Mouse (Mus musculus): ENCODE measurements around the gene Zp3. TPM values are rescaled to one million over a fixed set of nuclear protein-coding genes. Genes with fewer than 3 reads are reported as not detected.
A peak's percentile ranks its signal among the peaks of the same experiment; 100 is the strongest.

Zp3 gene
- total RNA-seq, 2 experiments from 2014 or later = not detected

- intact Hi-C loops (cut with DNase I) = no loop called here
- DNase-seq (ENCODE audit: low spot score) = no peak
These were observed 20.0 kb upstream of the Zp3 start for GRCm38 (mm10) chr5:135959911-135960310.

- intact Hi-C loops (cut with DNase I) = no loop called here
- no peak for DNase-seq (ENCODE audit: low spot score)
These were observed 18.8 kb upstream of the Zp3 start for GRCm38 (mm10) chr5:135960909-135961635.

- intact Hi-C loops (cut with DNase I) = no loop called here
- no peak for DNase-seq (ENCODE audit: low spot score)
These were observed 17.8 kb upstream of the Zp3 start for GRCm38 (mm10) chr5:135962125-135962491.

GRCm38 (mm10) chr5:135962492-135963279 is 17.2 kb upstream of the Zp3 start:
- DNase-seq (ENCODE audit: low spot score) = peak; percentile 99
- intact Hi-C loops (cut with DNase I) = no loop called here

GRCm38 (mm10) chr5:135963280-135963627 is 16.6 kb upstream of the Zp3 start:
- intact Hi-C loops (cut with DNase I) = no loop called here

GRCm38 (mm10) chr5:135965501-135965930 is 14.4 kb upstream of the Zp3 start:
- DNase-seq (ENCODE audit: low spot score) = no peak
- intact Hi-C loops (cut with DNase I) = loop anchor here (1.0 to 5.0 kb wide), 2 partner anchors 62 to 97 kb away; no protein-coding TSS in a partner anchor

More at GRCm38 (mm10) chr5:135963280-135963627, 16.6 kb upstream of the Zp3 start:
- DNase-seq (ENCODE audit: low spot score) = no peak

GRCm38 (mm10) chr5:135966866-135967265 is 13.0 kb upstream of the Zp3 start:
- intact Hi-C loops (cut with DNase I) = loop anchor here (5.0 kb wide), 1 partner anchor 95 kb away; no protein-coding TSS in a partner anchor
- DNase-seq (ENCODE audit: low spot score) = no peak

- DNase-seq (ENCODE audit: low spot score) = no peak
- intact Hi-C loops (cut with DNase I) = loop anchor here (5.0 kb wide), 1 partner anchor 94 kb away; no protein-coding TSS in a partner anchor
These were observed 11.1 kb upstream of the Zp3 start for GRCm38 (mm10) chr5:135968781-135969180.

- no peak for DNase-seq (ENCODE audit: low spot score)
- intact Hi-C loops (cut with DNase I) = no loop called here
These were observed 9.7 kb upstream of the Zp3 start for GRCm38 (mm10) chr5:135970247-135970646.

- intact Hi-C loops (cut with DNase I) = no loop called here
- no peak for DNase-seq (ENCODE audit: low spot score)
These were observed 8.0 kb upstream of the Zp3 start for GRCm38 (mm10) chr5:135971876-135972275.

GRCm38 (mm10) chr5:135974365-135974764 is 5.5 kb upstream of the Zp3 start, which contains the start of gene Ssc4d:
Ssc4d (minus strand) TSS chr5:135974531.
- intact Hi-C loops (cut with DNase I) = no loop called here
- no peak for DNase-seq (ENCODE audit: low spot score)

- DNase-seq (ENCODE audit: low spot score) = no peak
- intact Hi-C loops (cut with DNase I) = no loop called here
These were observed 3.8 kb upstream of the Zp3 start for GRCm38 (mm10) chr5:135975893-135976668.

- no peak for DNase-seq (ENCODE audit: low spot score)
- intact Hi-C loops (cut with DNase I) = no loop called here
These were observed 518 bp upstream of the Zp3 start for GRCm38 (mm10) chr5:135979381-135979780.

GRCm38 (mm10) chr5:135982398-135982797 is 2.5 kb downstream of the Zp3 start:
- intact Hi-C loops (cut with DNase I) = loop anchor here (2.0 to 5.0 kb wide), 4 partner anchors 45 to 205 kb away; no protein-coding TSS in a partner anchor
- DNase-seq (ENCODE audit: low spot score) = peak; percentile 38

- no peak for DNase-seq (ENCODE audit: low spot score)
- intact Hi-C loops (cut with DNase I) = loop anchor here (5.0 kb wide), 3 partner anchors 43 to 203 kb away; no protein-coding TSS in a partner anchor
These were observed 4.7 kb downstream of the Zp3 start for GRCm38 (mm10) chr5:135984546-135985044.

- DNase-seq (ENCODE audit: low spot score) = no peak
- intact Hi-C loops (cut with DNase I) = no loop called here
These were observed 7.3 kb downstream of the Zp3 start for GRCm38 (mm10) chr5:135987248-135987647.

GRCm38 (mm10) chr5:135990601-135991000 is 10.7 kb downstream of the Zp3 start:
- intact Hi-C loops (cut with DNase I) = no loop called here
- no peak for DNase-seq (ENCODE audit: low spot score)

GRCm38 (mm10) chr5:135993381-135993965 is 13.6 kb downstream of the Zp3 start:
- DNase-seq (ENCODE audit: low spot score) = no peak
- intact Hi-C loops (cut with DNase I) = no loop called here

GRCm38 (mm10) chr5:135994335-135994724 is 14.4 kb downstream of the Zp3 start:
- DNase-seq (ENCODE audit: low spot score) = no peak
- intact Hi-C loops (cut with DNase I) = no loop called here

All from heart, postnatal 25 days (tissue).